Mouse (Mus musculus) heart, postnatal 0 days (tissue): ENCODE data around the gene Tet3. TPM values are rescaled to one million over a fixed set of nuclear protein-coding genes. Genes with fewer than 3 reads are reported as not detected.

Experiments used
- ATAC-seq: fragments of 200-750 bp; cut with Nextera tagmentation; 2 replicates; pipeline ENCODE4 v1.8.0; 2017; ENCODE audit warnings: low read depth, moderate number of reproducible peaks, moderate library complexity; ENCODE audit not compliant: insufficient read depth
- DNase-seq: peaks from one replicate; pipeline ENCODE4 v3.0.0-alpha.2; 2016; ENCODE audit warnings: low spot score
- H3K27ac ChIP-seq: fragments of 300-500 bp; sonication (generic); 2 replicates; pipeline ENCODE4 v1.5.1; 2014; ENCODE audit warnings: low read depth, mild to moderate bottlenecking
- H3K27me3 ChIP-seq: fragments of 300-500 bp; sonication (generic); 2 replicates; pipeline ENCODE4 v1.6.1; 2014; ENCODE audit warnings: low read length, mixed read lengths; ENCODE audit not compliant: control insufficient read depth, insufficient read depth
- H3K36me3 ChIP-seq: fragments of 300-500 bp; sonication (generic); replicated peaks from 2 replicates; pipeline ENCODE4 v1.6.1; 2014; ENCODE audit warnings: low read length, mixed read lengths; ENCODE audit not compliant: control insufficient read depth, insufficient read depth
- H3K4me1 ChIP-seq: fragments of 300-500 bp; sonication (generic); 2 replicates; pipeline ENCODE4 v1.6.1; 2014; ENCODE audit warnings: antibody characterized with exemption; ENCODE audit not compliant: control insufficient read depth, insufficient read depth
- H3K4me2 ChIP-seq: fragments of 300-500 bp; sonication (generic); 2 replicates; pipeline ENCODE4 v1.6.1; 2014; ENCODE audit warnings: low read depth, mild to moderate bottlenecking, low read length, moderate library complexity
- H3K4me3 ChIP-seq: fragments of 300-500 bp; sonication (generic); 2 replicates; pipeline ENCODE4 v1.5.1; 2014; ENCODE audit warnings: low read depth, low read length
- H3K9ac ChIP-seq: fragments of 300-500 bp; sonication (generic); replicated peaks from 2 replicates; pipeline ENCODE4 v1.6.1; 2014; ENCODE audit warnings: low read depth, low read length, mixed read lengths
- H3K9me3 ChIP-seq: fragments of 300-500 bp; sonication (generic); replicated peaks from 2 replicates; pipeline ENCODE4 v1.6.1; 2016; ENCODE audit warnings: low read length; ENCODE audit not compliant: control insufficient read depth
- CTCF ChIP-seq: IDR thresholded peaks from 2 replicates; pipeline ENCODE4 v1.5.1; 2016; ENCODE audit warnings: antibody characterized with exemption, control low read depth, low read depth
- EP300 ChIP-seq: IDR thresholded peaks from 2 replicates; pipeline ENCODE4 v1.6.1; 2016; ENCODE audit warnings: antibody characterized with exemption, low read depth
- WGBS: fragments of 180-500 bp; shearing (Covaris S2); extraction: QIAGEN DNeasy Blood & Tissue Kit; methylation state at CpG from one replicate; pipeline ENCODE4 v1.1.7; 2014; 5-methylcytosine and 5-hydroxymethylcytosine counted together
- polyA plus RNA-seq: library from polyadenylated mRNA; unstranded; fragments of >200 nt; fragmentation: Nextera tagmentation; extraction: Ambion mirVana; gene quantifications from 2 replicates; pipeline ENCODE4 v1.2.1, GENCODE M21; 2015
- total RNA-seq: library from RNA; depleted of rRNA; stranded (reverse); fragments of >200 nt; gene quantifications from 2 replicates; pipeline ENCODE4 v1.2.3, GENCODE M21; 2014; ENCODE audit warnings: low replicate concordance

Tet3 gene
- total and polyA plus RNA-seq, 2 experiments from 2014 or later: 14.1 to 17.2 TPM

DNA sequence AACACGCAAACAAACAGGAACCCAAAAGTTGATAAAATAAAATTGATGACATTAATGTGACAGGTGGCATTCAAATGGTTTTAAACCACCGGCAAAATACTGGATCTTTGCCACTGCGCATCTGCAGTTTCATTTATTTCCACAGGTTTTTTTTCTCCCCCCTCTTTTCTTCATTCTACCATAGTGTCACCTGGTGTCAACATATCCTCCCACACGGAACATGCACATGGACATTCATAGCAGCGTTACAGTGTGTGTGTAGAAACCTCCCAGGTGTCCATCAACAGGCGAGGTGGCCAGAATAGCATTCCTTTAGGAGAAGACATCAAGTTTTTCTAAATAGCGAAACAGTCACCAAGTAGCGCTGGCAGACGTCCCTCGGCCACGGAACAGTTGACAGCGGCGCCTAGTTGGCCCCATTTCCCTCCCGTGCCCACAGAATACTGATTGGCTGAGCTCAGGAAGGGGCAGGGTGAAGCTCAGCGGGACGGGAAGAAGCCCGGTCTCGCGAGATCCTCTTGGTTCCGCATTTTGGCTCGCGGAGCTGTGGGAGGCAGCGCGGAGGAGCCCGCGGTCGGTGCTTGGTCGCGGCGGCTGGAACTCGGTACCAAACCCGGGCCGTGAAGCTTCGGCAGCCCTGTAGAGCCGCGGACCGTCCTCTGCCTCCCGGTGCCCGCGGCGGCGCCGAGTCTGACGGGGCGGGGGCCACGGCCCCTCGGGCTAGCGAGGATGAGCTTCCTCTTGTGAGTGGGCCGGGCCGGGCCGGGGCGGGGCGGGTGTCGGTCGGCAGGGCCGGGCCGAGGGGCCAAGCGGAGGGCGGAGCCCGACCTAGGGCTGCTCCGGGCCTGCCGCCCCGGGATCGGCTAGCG is 133.1 kb downstream of the Tet3 start, which contains the start of the genes Mthfd2 and Mob1a:
Gene Mthfd2 (minus strand): TSS at position 384 of the 869 bp plus-strand sequence.
Gene Mob1a (plus strand): TSS at position 492 of the 869 bp plus-strand sequence.
- Histone ChIP-seq H3K4me1 (peaks cover 10% of the 10 kb centered on the region; the same call in 1 of the 2 replicates), H3K36me3 (peaks cover 11% of the 10 kb centered on the region), H3K27me3 (no peaks in the 10 kb centered on the region), H3K4me3 (peak within 1 kb of the TSS; percentile 88), H3K27ac (peak within 1 kb of the TSS; percentile 92), H3K9ac (peak within 1 kb of the TSS; percentile 85), H3K9me3 (no peaks in the 10 kb centered on the region), H3K4me2 (peak within 1 kb of the TSS; percentile 66)
- ATAC-seq (peak; percentile 98), DNase-seq (peak; percentile 97)
- under 1% methylated on average over 61 of the region's 65 CpGs for WGBS
- TF ChIP-seq CTCF (no peak), EP300 (peak; percentile 93; the same call in 1 of the 2 replicates)

DNA sequence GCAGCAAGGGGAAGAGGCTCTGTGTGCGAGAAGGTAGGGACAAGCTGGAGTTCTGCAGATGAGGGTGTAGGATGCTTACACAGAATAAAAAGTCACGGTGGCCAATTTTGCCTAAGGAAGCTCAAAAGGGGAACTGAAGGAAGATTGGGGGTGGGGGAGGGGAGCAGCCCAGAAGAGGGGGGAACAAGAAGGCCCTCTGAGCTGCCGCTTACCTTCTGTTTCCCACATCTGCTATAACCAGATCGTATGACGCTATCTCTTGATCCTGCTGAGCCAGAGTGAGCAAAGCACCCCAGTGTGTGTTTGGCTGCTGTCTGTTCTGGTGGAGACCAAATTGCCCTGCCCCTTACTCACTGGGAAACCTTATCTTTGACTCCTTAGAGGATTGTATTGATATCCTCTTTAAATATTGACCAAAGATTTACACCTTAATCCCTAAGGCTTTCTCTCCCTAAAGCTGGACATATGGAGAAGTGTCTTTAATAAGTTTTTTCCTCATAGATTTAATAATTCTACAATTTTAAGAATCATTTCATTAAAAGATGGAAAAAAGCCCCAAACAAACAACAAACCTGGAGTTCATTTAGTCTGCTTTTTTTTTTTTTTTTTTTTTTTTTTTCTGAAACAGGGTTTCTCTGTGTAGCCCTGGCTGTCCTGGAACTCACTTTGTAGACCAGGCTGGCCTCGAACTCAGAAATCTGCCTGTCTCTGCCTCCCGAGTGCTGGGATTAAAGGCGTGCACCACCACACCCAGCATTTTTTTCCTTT is 135.0 kb downstream of the Tet3 start:
- H3K36me3 ChIP-seq: no peaks in the 10 kb centered on the region
- 70% methylated on average over 8 of the region's 8 CpGs for whole genome bisulfite sequencing

DNA sequence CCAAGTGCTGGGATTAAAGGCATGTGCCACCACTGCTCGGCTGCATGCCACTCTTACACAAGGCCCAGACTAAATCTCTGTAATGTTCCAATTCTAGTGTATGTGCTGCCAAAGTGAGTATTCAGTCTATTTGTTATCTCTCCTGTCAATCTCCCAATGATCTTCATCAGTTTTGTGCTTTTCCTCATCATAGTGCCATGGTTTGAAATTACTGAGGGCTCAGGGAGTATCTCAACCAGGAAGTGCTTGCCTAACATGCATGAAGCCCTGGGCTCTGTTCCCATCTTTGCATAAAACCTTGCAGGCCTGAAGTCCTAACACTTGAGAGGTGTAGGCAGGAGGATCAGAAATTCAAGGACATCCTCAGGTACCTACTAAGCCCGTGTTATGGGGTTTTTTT is 136.1 kb downstream of the Tet3 start:
- H3K9me3 ChIP-seq: no peaks in the 10 kb centered on the region
- no peak overlapping the region for H3K4me2 ChIP-seq
- ATAC-seq: no peak
- H3K36me3 ChIP-seq: no peaks in the 10 kb centered on the region
- no peak overlapping the region for H3K27ac ChIP-seq
- H3K4me1 ChIP-seq: peaks cover 10% of the 10 kb centered on the region; the same call in 1 of the 2 replicates
- no peak overlapping the region for H3K9ac ChIP-seq
- H3K27me3 ChIP-seq: no peaks in the 10 kb centered on the region
- TF ChIP-seq CTCF (no peak), EP300 (no peak)
- WGBS: 50% methylated on average over 2 of the region's 2 CpGs
- H3K4me3 ChIP-seq: no peak overlapping the region
- no peak for DNase-seq

More for the DNA sequence above, 135.0 kb downstream of the Tet3 start:
- no peak overlapping the region for H3K27ac ChIP-seq
- no peak for TF ChIP-seq CTCF
- DNase-seq (no peak), ATAC-seq (no peak)
- no peak overlapping the region for H3K9ac ChIP-seq
- H3K9me3 ChIP-seq: no peaks in the 10 kb centered on the region
- H3K27me3 ChIP-seq: no peaks in the 10 kb centered on the region
- no peak overlapping the region for H3K4me3 ChIP-seq
- peaks cover 10% of the 10 kb centered on the region; the same call in 1 of the 2 replicates for H3K4me1 ChIP-seq
- H3K4me2 ChIP-seq: no peak overlapping the region

DNA sequence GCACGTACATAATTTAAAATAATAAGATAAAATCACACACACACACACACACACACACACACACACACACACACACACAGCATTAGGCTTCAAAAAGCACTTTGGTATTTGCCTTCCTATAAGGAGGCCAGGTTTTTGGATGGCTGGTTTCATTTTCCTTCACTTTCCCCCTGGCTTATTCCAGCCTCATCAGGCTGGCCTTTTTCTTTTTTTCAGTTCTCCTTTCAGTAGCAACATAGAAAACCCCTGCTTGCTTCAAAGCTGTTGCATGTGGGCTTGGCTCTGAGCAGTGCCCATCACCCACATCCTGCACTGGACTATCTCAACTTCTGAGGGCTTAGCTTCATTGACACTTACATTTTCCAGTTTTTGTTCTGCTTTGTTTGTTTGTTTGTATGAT is 137.0 kb downstream of the Tet3 start:
- Histone ChIP-seq H3K36me3 (no peaks in the 10 kb centered on the region), H3K4me3 (no peak overlapping the region), H3K27ac (no peak overlapping the region), H3K27me3 (no peaks in the 10 kb centered on the region), H3K9ac (no peak overlapping the region), H3K4me2 (no peak overlapping the region), H3K4me1 (peaks cover 8% of the 10 kb centered on the region; the same call in 1 of the 2 replicates), H3K9me3 (no peaks in the 10 kb centered on the region)
- DNase-seq: no peak
- WGBS: 62% methylated on average over 1 of the region's 1 CpGs
- no peak for ATAC-seq
- TF ChIP-seq EP300: no peak
- TF ChIP-seq CTCF: no peak

DNA sequence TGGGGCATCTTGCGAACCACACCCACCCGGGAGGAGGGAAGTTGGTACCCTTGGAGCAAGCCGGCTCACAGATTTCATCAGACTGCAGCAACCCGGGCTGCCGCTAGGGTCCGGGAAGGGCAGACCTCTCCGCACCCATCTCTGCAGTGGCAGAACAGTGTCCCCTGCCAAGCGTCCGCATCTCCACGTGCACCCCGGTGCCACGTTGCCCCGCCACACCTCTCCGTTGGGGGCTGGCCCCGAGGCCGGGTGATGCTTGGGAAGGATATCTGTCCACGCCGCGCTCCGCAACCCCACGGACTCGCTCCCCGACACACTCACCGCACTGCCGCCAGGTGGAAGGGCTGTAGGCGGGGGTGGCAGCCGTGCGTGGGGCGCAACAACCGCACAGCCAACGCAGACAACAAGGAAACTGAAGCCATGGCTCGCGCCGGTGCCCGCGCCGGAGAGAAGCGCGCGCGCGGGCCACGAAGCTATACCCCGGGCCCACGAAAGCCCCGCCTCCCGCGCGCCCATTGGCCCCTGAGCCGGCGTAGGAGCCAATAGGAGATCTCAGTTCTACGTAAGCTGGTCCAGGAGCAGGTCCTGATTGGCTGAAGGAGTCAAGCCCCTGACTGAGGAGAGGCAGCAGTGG is 141.7 kb downstream of the Tet3 start:
- under 1% methylated on average over 51 of the region's 52 CpGs for WGBS
- Histone ChIP-seq H3K9ac (peak overlapping the region; percentile 46; the same call in 1 of the 2 replicates), H3K4me1 (peaks cover 5% of the 10 kb centered on the region; the same call in 1 of the 2 replicates), H3K9me3 (no peaks in the 10 kb centered on the region), H3K4me2 (peak overlapping the region; percentile 90), H3K4me3 (peak overlapping the region; percentile 75), H3K27me3 (no peaks in the 10 kb centered on the region), H3K27ac (no peak overlapping the region), H3K36me3 (0 out of 2 replicates have a peak, but pooled peaks cover 5% of the 10 kb centered on the region)
- DNase-seq (peak; percentile 80), ATAC-seq (peak; percentile 99)
- TF ChIP-seq EP300 (no peak), CTCF (peak; percentile 54)
